Mouse (Mus musculus) lung, embryonic 15.5 days (tissue): Measurements from ENCODE around the gene Olfr27. TPM values are rescaled to one million over a fixed set of nuclear protein-coding genes. Genes with fewer than 3 reads are reported as not detected.

Source experiments
- ATAC-seq: fragments of 200-750 bp; cut with Nextera tagmentation; 2 replicates; pipeline ENCODE4 v1.8.0; 2017; ENCODE audit warnings: moderate number of reproducible peaks, borderline replicate concordance; ENCODE audit not compliant: low FRiP score, low TSS enrichment; ENCODE audit errors: extremely low read depth
- H3K27ac ChIP-seq: fragments of 300-500 bp; sonication (generic); 2 replicates; pipeline ENCODE4 v1.5.1; 2015; ENCODE audit warnings: moderate library complexity, mild to moderate bottlenecking, inconsistent platforms
- H3K27me3 ChIP-seq: fragments of 300-500 bp; sonication (generic); 2 replicates; pipeline ENCODE4 v1.6.1; 2015; ENCODE audit warnings: inconsistent platforms
- H3K36me3 ChIP-seq: fragments of 300-500 bp; sonication (generic); 2 replicates; pipeline ENCODE4 v1.6.1; 2015; ENCODE audit warnings: inconsistent platforms
- H3K4me1 ChIP-seq: fragments of 300-500 bp; sonication (generic); 2 replicates; pipeline ENCODE4 v1.6.1; 2015; ENCODE audit warnings: inconsistent platforms
- H3K4me2 ChIP-seq: fragments of 300-500 bp; sonication (generic); 2 replicates; pipeline ENCODE4 v1.6.1; 2015; ENCODE audit warnings: inconsistent platforms, mild to moderate bottlenecking, moderate library complexity
- H3K4me3 ChIP-seq: fragments of 300-500 bp; sonication (generic); 2 replicates; pipeline ENCODE4 v1.5.1; 2015; ENCODE audit warnings: mild to moderate bottlenecking, inconsistent platforms
- H3K9ac ChIP-seq: fragments of 300-500 bp; sonication (generic); 2 replicates; pipeline ENCODE4 v1.6.1; 2015; ENCODE audit warnings: inconsistent platforms
- H3K9me3 ChIP-seq: fragments of 300-500 bp; sonication (generic); 2 replicates; pipeline ENCODE4 v1.6.1; 2016; ENCODE audit warnings: inconsistent platforms
- WGBS: fragments of 180-500 bp; shearing (Covaris S2); methylation state at CpG from one replicate; pipeline ENCODE4 v1.1.7; 2015; 5-methylcytosine and 5-hydroxymethylcytosine counted together
- polyA plus RNA-seq: library from polyadenylated mRNA; unstranded; fragments of >200 nt; fragmentation: Nextera tagmentation; extraction: Ambion mirVana; gene quantifications from 2 replicates; pipeline ENCODE4 v1.2.1, GENCODE M21; 2015

Gene Olfr27
- polyA plus RNA-seq, result not detected in 2 replicates

DNA sequence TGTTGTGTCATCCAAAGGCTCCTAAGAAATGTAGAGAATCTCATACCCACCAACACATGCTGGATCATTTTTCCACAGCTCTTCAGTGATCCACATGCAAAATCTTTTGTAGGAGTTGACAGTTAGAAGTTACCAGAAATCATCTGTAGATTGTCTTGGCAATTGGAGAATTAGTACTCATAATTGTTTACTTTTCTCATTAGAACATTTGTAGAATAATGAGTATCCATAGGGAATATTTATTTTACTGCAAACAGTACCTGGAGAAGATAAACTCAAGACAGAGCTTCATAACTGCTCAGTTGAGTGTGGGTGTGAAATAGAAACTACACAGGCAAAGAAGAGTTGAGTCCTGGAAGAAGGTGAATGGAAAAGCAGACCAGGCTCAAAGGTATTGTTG, at the start of gene Olfr27:
Gene Olfr27, plus strand, starts transcription at position 301 of the 400 bp plus-strand sequence.
- Histone ChIP-seq H3K9me3 (no peaks in the 10 kb centered on the region), H3K4me3 (no peak within 1 kb of the TSS), H3K4me2 (no peak within 1 kb of the TSS), H3K4me1 (no peaks in the 10 kb centered on the region), H3K27ac (no peak within 1 kb of the TSS), H3K36me3 (no peaks in the 10 kb centered on the region), H3K27me3 (no peaks in the 10 kb centered on the region), H3K9ac (no peak within 1 kb of the TSS)
- ATAC-seq, result no peak

DNA sequence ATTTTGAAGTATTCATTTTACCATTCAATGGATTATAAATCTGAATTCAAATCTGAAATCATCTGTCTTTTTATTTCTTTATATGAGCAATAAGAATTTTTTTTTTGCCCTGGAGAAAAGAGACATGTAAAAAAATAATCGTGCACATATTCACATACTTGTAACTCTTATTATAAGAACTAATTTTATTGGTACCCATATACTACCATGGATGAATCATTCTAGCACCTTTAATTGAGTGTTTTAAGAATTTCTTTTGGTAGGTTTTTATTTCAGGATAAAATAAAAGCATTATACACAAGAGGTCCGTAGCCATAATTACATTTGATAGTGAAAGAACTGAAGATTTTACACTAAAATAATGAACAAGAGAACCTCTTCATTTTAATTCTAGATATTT, 49.1 kb upstream of the Olfr27 start, which contains the start of gene Olfr938:
Gene Olfr938, minus strand, starts transcription at position 101 of the 400 bp plus-strand sequence.
- 86% methylated on average over 2 of the region's 2 CpGs for WGBS
- H3K27ac ChIP-seq, result no peak within 1 kb of the TSS
- no peak within 1 kb of the TSS for H3K4me2 ChIP-seq
- no peaks in the 10 kb centered on the region for H3K36me3 ChIP-seq
- H3K4me3 ChIP-seq, result no peak within 1 kb of the TSS
- no peaks in the 10 kb centered on the region for H3K4me1 ChIP-seq
- H3K9ac ChIP-seq, result no peak within 1 kb of the TSS
- no peaks in the 10 kb centered on the region for H3K27me3 ChIP-seq
- no peak for ATAC-seq
- no peaks in the 10 kb centered on the region for H3K9me3 ChIP-seq

GRCm38 (mm10) chr9:39127326-39127725, 605 bp upstream of the Olfr27 start:
- no peak overlapping the region for H3K9ac ChIP-seq
- H3K4me2 ChIP-seq, result no peak overlapping the region
- no peak for ATAC-seq
- no peak overlapping the region for H3K4me3 ChIP-seq
- no peak overlapping the region for H3K27ac ChIP-seq
- H3K36me3 ChIP-seq, result no peaks in the 10 kb centered on the region
- no peaks in the 10 kb centered on the region for H3K27me3 ChIP-seq
- 73% methylated on average over 1 of the region's 1 CpGs for WGBS
- no peaks in the 10 kb centered on the region for H3K4me1 ChIP-seq
- no peaks in the 10 kb centered on the region for H3K9me3 ChIP-seq

GRCm38 (mm10) chr9:39152401-39152800, 24.5 kb downstream of the Olfr27 start:
- H3K9ac ChIP-seq, result no peak overlapping the region
- H3K27me3 ChIP-seq, result no peaks in the 10 kb centered on the region
- H3K4me2 ChIP-seq, result no peak overlapping the region
- H3K9me3 ChIP-seq, result no peaks in the 10 kb centered on the region
- no peak overlapping the region for H3K27ac ChIP-seq
- no peak overlapping the region for H3K4me3 ChIP-seq
- H3K4me1 ChIP-seq, result no peaks in the 10 kb centered on the region
- H3K36me3 ChIP-seq, result no peaks in the 10 kb centered on the region
- 43% methylated on average over 1 of the region's 1 CpGs for WGBS
- ATAC-seq, result no peak

DNA sequence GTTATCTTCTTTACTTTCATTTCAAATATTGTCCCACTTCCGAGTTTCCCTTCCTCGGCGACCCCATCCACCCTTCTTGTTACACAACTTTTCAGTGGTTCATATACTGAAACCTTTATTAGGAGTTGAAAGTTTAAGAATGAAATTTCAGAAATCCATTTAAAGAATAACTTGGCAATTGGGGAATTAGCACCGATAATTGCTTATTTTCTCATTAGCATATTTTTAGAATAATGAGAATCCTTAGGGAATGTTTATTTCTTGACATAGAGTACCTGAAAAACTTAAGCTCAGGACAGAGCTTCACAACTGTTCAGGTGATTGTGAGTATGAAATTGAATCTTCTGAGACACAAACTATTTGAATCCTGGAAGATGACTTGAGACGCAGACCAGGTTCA, 38.1 kb downstream of the Olfr27 start, which contains the start of gene Olfr943:
Gene Olfr943, plus strand, starts transcription at position 301 of the 400 bp plus-strand sequence.
- Histone ChIP-seq H3K4me2 (no peak within 1 kb of the TSS), H3K27me3 (no peaks in the 10 kb centered on the region), H3K36me3 (no peaks in the 10 kb centered on the region), H3K4me1 (no peaks in the 10 kb centered on the region), H3K27ac (no peak within 1 kb of the TSS), H3K9ac (no peak within 1 kb of the TSS), H3K4me3 (no peak within 1 kb of the TSS), H3K9me3 (no peaks in the 10 kb centered on the region)
- 93% methylated on average over 5 of the region's 5 CpGs for WGBS
- ATAC-seq, result no peak

Other genes starting within 250 kb of the Olfr27 start
- not detected in 2 replicates for gene Olfr930, start 198.3 kb upstream of the Olfr27 start, polyA plus RNA-seq
- gene Olfr933, start 155.8 kb upstream of the Olfr27 start, polyA plus RNA-seq, result not detected in 2 replicates
- gene Olfr934, start 139.8 kb upstream of the Olfr27 start, polyA plus RNA-seq, result not detected in 2 replicates
- gene Olfr935, start 128.4 kb upstream of the Olfr27 start, polyA plus RNA-seq, result not detected in 2 replicates
- not detected in 2 replicates for gene Olfr146, start 104.8 kb upstream of the Olfr27 start, polyA plus RNA-seq
- not detected in 2 replicates for gene Olfr937, start 63.2 kb upstream of the Olfr27 start, polyA plus RNA-seq
- gene Olfr938, start 49.2 kb upstream of the Olfr27 start, polyA plus RNA-seq, result not detected in 2 replicates
- not detected in 2 replicates for gene Olfr943, start 38.2 kb downstream of the Olfr27 start, polyA plus RNA-seq
- not detected in 2 replicates for gene Olfr944, start 73.8 kb downstream of the Olfr27 start, polyA plus RNA-seq
- gene Olfr1537, start 121.9 kb downstream of the Olfr27 start, polyA plus RNA-seq, result not detected in 2 replicates
- not detected in 2 replicates for gene Olfr945, start 148.7 kb downstream of the Olfr27 start, polyA plus RNA-seq
- gene Olfr948, start 197.9 kb downstream of the Olfr27 start, polyA plus RNA-seq, result not detected in 2 replicates